Mouse (Mus musculus): Measurements from ENCODE around the gene Ap2a2.

GRCm38 (mm10) chr7:141624214-141624613, 62.2 kb downstream of the Ap2a2 start:
- TF ChIP-seq CHD2 (IDR thresholded peaks at IDR 0.05; ENCODE audit: low read depth, low read length) (no peak), ZC3H11A (IDR thresholded peaks at IDR 0.05; ENCODE audit: borderline replicate concordance, low read depth, low read length) (no peak), ZNF384 (IDR thresholded peaks at IDR 0.05; ENCODE audit: low read depth, low read length) (no peak), MAFK (IDR thresholded peaks at IDR 0.05; ENCODE audit: insufficient read depth, low read depth, low read length) (no peak), HCFC1 (IDR thresholded peaks at IDR 0.05; ENCODE audit: borderline replicate concordance, insufficient read depth, low read length) (no peak)

Data from ES-E14 (cell line).